Mouse (Mus musculus) midbrain, embryonic 10.5 days (tissue): Measurements from ENCODE around the gene Fbf1. TPM values are rescaled to one million over a fixed set of nuclear protein-coding genes. Genes with fewer than 3 reads are reported as not detected.
"Not testable (repeated sequence)": the region's sequence is repeated elsewhere in the genome, so short reads cannot be mapped to it uniquely, and the experiment has no call there.

Source experiments
- DNase-seq: peaks from one replicate; pipeline ENCODE4 v3.0.0-alpha.2; 2017; ENCODE audit warnings: low spot score
- H3K27ac ChIP-seq: fragments of 300-500 bp; sonication (generic); replicated peaks from 2 replicates; pipeline ENCODE4 v1.5.1; 2016; ENCODE audit warnings: mild to moderate bottlenecking
- H3K27me3 ChIP-seq: fragments of 300-500 bp; sonication (generic); 2 replicates; pipeline ENCODE4 v1.6.1; 2016; ENCODE audit warnings: low read depth, mild to moderate bottlenecking; ENCODE audit not compliant: poor library complexity, severe bottlenecking
- H3K36me3 ChIP-seq: fragments of 300-500 bp; sonication (generic); 2 replicates; pipeline ENCODE4 v1.6.1; 2016; ENCODE audit warnings: mild to moderate bottlenecking, moderate library complexity
- H3K4me1 ChIP-seq: fragments of 300-500 bp; sonication (generic); 2 replicates; pipeline ENCODE4 v1.6.1; 2016
- H3K4me3 ChIP-seq: fragments of 300-500 bp; sonication (generic); 2 replicates; pipeline ENCODE4 v1.5.1; 2016; ENCODE audit warnings: mild to moderate bottlenecking, moderate library complexity
- H3K9me3 ChIP-seq: fragments of 300-500 bp; sonication (generic); replicated peaks from 2 replicates; pipeline ENCODE4 v1.6.1; 2016; ENCODE audit warnings: mild to moderate bottlenecking
- WGBS: fragments of 180-500 bp; shearing (Covaris S2); methylation state at CpG from one replicate; pipeline ENCODE4 v1.1.7; 2016; 5-methylcytosine and 5-hydroxymethylcytosine counted together
- polyA plus RNA-seq: library from polyadenylated mRNA; unstranded; fragments of >200 nt; fragmentation: Nextera tagmentation; extraction: Ambion mirVana; gene quantifications from 2 replicates; pipeline ENCODE4 v1.2.1, GENCODE M21; 2016

The Fbf1 gene
- polyA plus RNA-seq, 1 experiment from 2014 or later: 58.9 TPM

GRCm38 (mm10) chr11:116100385-116100784 is 67.6 kb downstream of the Fbf1 start:
- DNase-seq: no peak
- Histone ChIP-seq H3K27ac (no peak overlapping the region), H3K4me1 (peaks cover 36% of the 10 kb centered on the region), H3K9me3 (no peaks in the 10 kb centered on the region; the same call in 1 of the 2 replicates), H3K36me3 (no peaks in the 10 kb centered on the region), H3K4me3 (no peak overlapping the region), H3K27me3 (peaks cover 22% of the 10 kb centered on the region)
- 93% methylated on average over 6 of the region's 6 CpGs for WGBS

- H3K27ac ChIP-seq: 0 out of 2 replicates have a peak overlapping the region, but pooled peaks have one; percentile 17
- peaks cover 34% of the 10 kb centered on the region for H3K4me1 ChIP-seq
- DNase-seq: no peak
- peaks cover 13% of the 10 kb centered on the region for H3K27me3 ChIP-seq
- no peaks in the 10 kb centered on the region for H3K36me3 ChIP-seq
- H3K4me3 ChIP-seq: no peak overlapping the region
- no peaks in the 10 kb centered on the region; the same call in 1 of the 2 replicates for H3K9me3 ChIP-seq
- WGBS: 93% methylated on average over 6 of the region's 6 CpGs
These were observed 68.5 kb downstream of the Fbf1 start for GRCm38 (mm10) chr11:116099462-116099861.

GRCm38 (mm10) chr11:116098711-116099460 is 69.1 kb downstream of the Fbf1 start:
- no peaks in the 10 kb centered on the region for H3K36me3 ChIP-seq
- H3K9me3 ChIP-seq: no peaks in the 10 kb centered on the region; the same call in 1 of the 2 replicates
- H3K4me3 ChIP-seq: no peak overlapping the region
- 75% methylated on average over 14 of the region's 14 CpGs for WGBS
- 0 out of 2 replicates have a peak overlapping the region, but pooled peaks have one; percentile 33 for H3K27ac ChIP-seq
- DNase-seq: no peak
- peaks cover 7% of the 10 kb centered on the region; the same call in 1 of the 2 replicates for H3K27me3 ChIP-seq
- H3K4me1 ChIP-seq: peaks cover 31% of the 10 kb centered on the region

GRCm38 (mm10) chr11:116096213-116097108 is 71.5 kb downstream of the Fbf1 start:
- H3K27ac ChIP-seq: no peak overlapping the region
- WGBS: 91% methylated on average over 5 of the region's 5 CpGs
- no peaks in the 10 kb centered on the region; the same call in 1 of the 2 replicates for H3K27me3 ChIP-seq
- H3K4me1 ChIP-seq: peaks cover 12% of the 10 kb centered on the region
- DNase-seq: no peak
- H3K36me3 ChIP-seq: no peaks in the 10 kb centered on the region
- H3K4me3 ChIP-seq: no peak overlapping the region
- no peaks in the 10 kb centered on the region; the same call in 1 of the 2 replicates for H3K9me3 ChIP-seq

GRCm38 (mm10) chr11:116095573-116095972 is 72.4 kb downstream of the Fbf1 start:
- Histone ChIP-seq H3K4me1 (peaks cover 11% of the 10 kb centered on the region), H3K4me3 (no peak overlapping the region), H3K9me3 (no peaks in the 10 kb centered on the region; the same call in 1 of the 2 replicates), H3K27ac (no peak overlapping the region), H3K36me3 (no peaks in the 10 kb centered on the region), H3K27me3 (no peaks in the 10 kb centered on the region; the same call in 1 of the 2 replicates)
- no peak for DNase-seq
- 89% methylated on average over 3 of the region's 3 CpGs for WGBS

- Histone ChIP-seq H3K4me3 (no peak overlapping the region), H3K36me3 (no peaks in the 10 kb centered on the region), H3K9me3 (no peaks in the 10 kb centered on the region; the same call in 1 of the 2 replicates), H3K4me1 (peaks cover 6% of the 10 kb centered on the region; the same call in 1 of the 2 replicates), H3K27me3 (no peaks in the 10 kb centered on the region), H3K27ac (no peak overlapping the region)
- WGBS: 65% methylated on average over 16 of the region's 16 CpGs
- DNase-seq: no peak
These were observed 74.0 kb downstream of the Fbf1 start for GRCm38 (mm10) chr11:116093771-116094565.

GRCm38 (mm10) chr11:116092959-116093358 is 75.0 kb downstream of the Fbf1 start:
- 93% methylated on average over 6 of the region's 6 CpGs for WGBS
- H3K4me3 ChIP-seq, H3K27me3 ChIP-seq, H3K36me3 ChIP-seq, DNase-seq, H3K9me3 ChIP-seq, H3K4me1 ChIP-seq, H3K27ac ChIP-seq: not testable (repeated sequence)

Other genes starting within 250 kb of the Fbf1 start
- 51.9 and 52.1 TPM in 2 replicates for gene Sap30bp, start 234.9 kb downstream of the Fbf1 start, polyA plus RNA-seq
- gene Recql5, start 234.7 kb downstream of the Fbf1 start, polyA plus RNA-seq: 30.6 and 31.8 TPM in 2 replicates
- gene Itgb4, start 193.5 kb downstream of the Fbf1 start, polyA plus RNA-seq: 0.63 and 0.67 TPM in 2 replicates
- gene Galk1, start 155.4 kb downstream of the Fbf1 start, polyA plus RNA-seq: 161 and 210 TPM in 2 replicates
- 1,512 and 1,693 TPM in 2 replicates for gene H3f3b, start 140.2 kb downstream of the Fbf1 start, polyA plus RNA-seq
- gene Unk, start 137.8 kb downstream of the Fbf1 start, polyA plus RNA-seq: 46.4 and 52.2 TPM in 2 replicates
- gene Unc13d, start 90.2 kb downstream of the Fbf1 start, polyA plus RNA-seq: 2.5 and 3.1 TPM in 2 replicates
- gene Wbp2, start 81.2 kb downstream of the Fbf1 start, polyA plus RNA-seq: 91.8 and 109 TPM in 2 replicates
- gene Trim47, start 41.0 kb downstream of the Fbf1 start, polyA plus RNA-seq: 2.7 TPM in 2 replicates
- gene Trim65, start 37.0 kb downstream of the Fbf1 start, polyA plus RNA-seq: 1.4 and 1.8 TPM in 2 replicates
- gene Mrpl38, start 29.3 kb downstream of the Fbf1 start, polyA plus RNA-seq: 113 TPM in 2 replicates
- 57.2 and 60.8 TPM in 2 replicates for gene Ten1, start 30.7 kb upstream of the Fbf1 start, polyA plus RNA-seq
- 21.2 and 26.3 TPM in 2 replicates for gene Acox1, start 30.9 kb upstream of the Fbf1 start, polyA plus RNA-seq
- gene Evpl, start 69.9 kb upstream of the Fbf1 start, polyA plus RNA-seq: 0.32 and 0.57 TPM in 2 replicates
- 96.1 and 106 TPM in 2 replicates for gene Srp68, start 106.1 kb upstream of the Fbf1 start, polyA plus RNA-seq
- gene Galr2, start 112.8 kb upstream of the Fbf1 start, polyA plus RNA-seq: 0.09 and 0.12 TPM in 2 replicates
- 57.6 and 71.6 TPM in 2 replicates for gene Exoc7, start 139.1 kb upstream of the Fbf1 start, polyA plus RNA-seq
- gene Foxj1, start 167.2 kb upstream of the Fbf1 start, polyA plus RNA-seq: 7.1 and 8.4 TPM in 2 replicates
- gene Rnf157, start 244.9 kb upstream of the Fbf1 start, polyA plus RNA-seq: 5.3 and 10.1 TPM in 2 replicates